Mouse (Mus musculus) CD8-positive naive resting alpha-beta T cell, adult 57 days (primary cell): ENCODE results near the gene Phf10. TPM values are rescaled to one million over a fixed set of nuclear protein-coding genes. Genes with fewer than 3 reads are reported as not detected.

Experiments
- total RNA-seq: library from RNA; stranded (reverse); gene quantifications from one replicate; pipeline ENCODE4 v1.2.4, GENCODE M21; 2023

The Phf10 gene
- total RNA-seq, result 28.0 TPM

GRCm38 (mm10) chr17:14960951-14961556 lies at the start of gene Phf10:
Gene Phf10, minus strand, starts transcription at chr17:14961273.

DNA sequence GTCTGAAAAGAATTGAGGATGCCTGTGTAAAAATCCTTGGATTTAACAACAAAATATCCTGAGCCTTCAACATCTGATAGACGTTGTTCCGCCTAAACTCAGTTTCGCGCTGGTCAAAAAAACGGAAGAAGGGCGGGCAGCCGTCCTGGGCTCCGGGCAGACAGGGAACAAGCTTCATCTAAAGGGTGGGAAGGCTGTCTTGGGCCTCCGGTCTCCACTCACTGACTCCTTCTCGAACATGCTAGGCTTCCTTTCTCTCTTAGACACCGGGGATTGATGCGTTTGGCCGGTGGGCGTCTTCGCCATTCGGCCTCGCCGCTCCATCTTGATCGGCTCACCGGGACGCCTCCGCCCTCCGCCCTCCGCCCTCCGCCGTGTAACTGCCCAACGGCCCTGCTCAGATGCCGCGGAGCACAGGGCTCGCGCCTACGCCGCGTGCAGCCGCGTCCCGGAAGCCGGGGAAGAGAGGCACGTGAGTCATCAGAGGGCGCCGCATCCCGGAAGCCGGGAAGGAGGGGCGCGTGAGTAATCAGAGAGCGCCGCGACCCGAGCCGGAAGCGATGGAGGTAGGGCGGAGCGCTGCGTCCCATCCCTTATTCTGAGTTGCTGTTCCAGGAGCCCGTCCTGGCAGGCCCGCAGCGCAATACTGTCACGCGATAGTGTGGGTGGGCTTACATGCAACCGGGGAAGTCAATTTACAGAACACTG lies 48.8 kb upstream of the Phf10 start, which contains the start of gene Gm3435:
TSS of gene Gm3435 (plus strand) at position 471 of the 708 bp plus-strand sequence.

GRCm38 (mm10) chr17:14978362-14979038 lies 17.4 kb upstream of the Phf10 start, which contains the start of the genes 9030025P20Rik and Gm3417:
Gene 9030025P20Rik, plus strand, starts transcription at chr17:14978468.
Gene Gm3417, minus strand, starts transcription at chr17:14978790.

DNA sequence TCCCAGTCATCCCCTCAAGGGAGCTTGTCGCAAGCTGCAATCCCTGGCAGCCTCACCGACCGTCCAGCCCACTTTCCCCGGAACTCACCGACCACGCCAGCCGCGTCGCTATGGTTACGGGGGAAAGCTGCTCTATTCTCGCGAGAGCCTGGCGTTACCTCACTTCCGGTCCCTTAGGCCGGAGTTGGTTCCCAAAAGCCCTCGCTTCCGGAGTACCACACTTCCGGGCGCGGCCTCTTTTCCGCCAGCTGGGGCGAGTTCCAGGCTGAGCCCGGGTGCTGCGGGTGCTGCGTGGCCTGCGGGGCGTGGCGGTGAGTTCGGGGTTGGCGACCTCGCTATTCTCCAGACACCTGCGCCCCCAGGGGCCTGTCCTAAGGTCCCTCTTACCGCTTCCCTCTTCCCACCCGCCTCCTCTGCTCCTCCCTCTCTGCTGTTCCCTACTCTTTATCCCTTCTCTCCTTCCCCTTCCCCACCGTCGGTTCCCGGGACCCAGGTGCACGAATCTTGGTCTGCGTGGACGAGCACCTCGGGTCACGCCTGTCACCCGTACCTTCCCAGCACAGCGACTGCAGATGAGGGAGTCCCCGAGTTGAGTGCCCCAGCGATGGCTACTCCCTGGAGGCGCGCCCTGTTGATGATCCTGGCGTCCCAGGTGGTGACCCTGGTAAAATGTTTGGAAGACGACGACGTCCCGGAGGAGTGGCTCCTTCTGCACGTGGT lies 17.9 kb downstream of the Phf10 start, which contains the start of the genes Wdr27 and 1600012H06Rik:
TSS of gene Wdr27 (minus strand) at position 150 of the 720 bp plus-strand sequence.
TSS of gene 1600012H06Rik (plus strand) at position 176 of the 720 bp plus-strand sequence.

Other genes starting within 250 kb of the Phf10 start
- gene Wdr27, start 18.1 kb downstream of the Phf10 start, total RNA-seq, result 0.80 TPM
- gene 1600012H06Rik, start 18.1 kb downstream of the Phf10 start, total RNA-seq, result 21.1 TPM
- 23.0 TPM for gene 9030025P20Rik, start 17.2 kb upstream of the Phf10 start, total RNA-seq
- not detected for gene Gm3417, start 17.5 kb upstream of the Phf10 start, total RNA-seq
- 6.4 TPM for gene Gm3435, start 48.9 kb upstream of the Phf10 start, total RNA-seq
- 139 TPM for gene Ermard, start 79.9 kb upstream of the Phf10 start, total RNA-seq
- gene Tcte3, start 80.2 kb upstream of the Phf10 start, total RNA-seq, result not detected
- 8.3 TPM for gene Gm3448, start 80.3 kb upstream of the Phf10 start, total RNA-seq